Mouse (Mus musculus) thymus, adult 2 months (tissue): ENCODE results near the gene Cap2. TPM values are rescaled to one million over a fixed set of nuclear protein-coding genes. Genes with fewer than 3 reads are reported as not detected.

ENCODE experiments used
- DNase-seq: peaks from one replicate; pipeline ENCODE4 v3.0.0; 2021
- H3K27ac ChIP-seq: fragments of 200-500 bp; 2 replicates; pipeline ENCODE4 v1.5.1; 2012; ENCODE audit warnings: low read length, control low read depth; ENCODE audit not compliant: control insufficient read depth, insufficient read depth
- H3K27me3 ChIP-seq: fragments of 200-500 bp; 2 replicates; pipeline ENCODE4 v1.6.1; 2012; ENCODE audit warnings: mild to moderate bottlenecking, low read length, moderate library complexity, mixed read lengths; ENCODE audit not compliant: control insufficient read depth, insufficient read depth
- H3K36me3 ChIP-seq: fragments of 200-500 bp; 2 replicates; pipeline ENCODE4 v1.6.1; 2012; ENCODE audit warnings: mild to moderate bottlenecking, low read length, moderate library complexity; ENCODE audit not compliant: control insufficient read depth, insufficient read depth
- H3K4me1 ChIP-seq: fragments of 200-500 bp; replicated peaks from 2 replicates; pipeline ENCODE4 v1.6.1; 2012; ENCODE audit warnings: low read length; ENCODE audit not compliant: control insufficient read depth, insufficient read depth
- H3K4me3 ChIP-seq: fragments of 200-500 bp; 2 replicates; pipeline ENCODE4 v1.5.1; 2012; ENCODE audit warnings: mild to moderate bottlenecking, low read length, control low read depth, moderate library complexity; ENCODE audit not compliant: control insufficient read depth, insufficient read depth
- CTCF ChIP-seq: fragments of 200-500 bp; IDR thresholded peaks from 2 replicates; pipeline ENCODE4 v1.5.1; 2012; ENCODE audit warnings: mild to moderate bottlenecking, control low read depth, low read length, moderate library complexity, borderline replicate concordance; ENCODE audit not compliant: control insufficient read depth, poor library complexity, insufficient read depth; ENCODE audit errors: extremely low read depth
- POLR2A ChIP-seq: fragments of 200-500 bp; IDR thresholded peaks from 2 replicates; pipeline ENCODE4 v1.6.1; 2012; ENCODE audit warnings: mild to moderate bottlenecking, low read length, control low read depth, moderate library complexity; ENCODE audit not compliant: control insufficient read depth, poor library complexity, insufficient read depth; ENCODE audit errors: extremely low read depth
- WGBS: fragments of 180-500 bp; shearing (Covaris S2); methylation state at CpG from one replicate; pipeline ENCODE4 v1.1.7; 2018; 5-methylcytosine and 5-hydroxymethylcytosine counted together
- polyA plus RNA-seq: library from polyadenylated mRNA; depleted of rRNA; stranded (reverse); fragments of >200 nt; gene quantifications from 2 replicates; pipeline ENCODE4 v1.2.3, GENCODE M21; 2012

Cap2 gene
- polyA plus RNA-seq, 1 experiment = 12.9 TPM

DNA sequence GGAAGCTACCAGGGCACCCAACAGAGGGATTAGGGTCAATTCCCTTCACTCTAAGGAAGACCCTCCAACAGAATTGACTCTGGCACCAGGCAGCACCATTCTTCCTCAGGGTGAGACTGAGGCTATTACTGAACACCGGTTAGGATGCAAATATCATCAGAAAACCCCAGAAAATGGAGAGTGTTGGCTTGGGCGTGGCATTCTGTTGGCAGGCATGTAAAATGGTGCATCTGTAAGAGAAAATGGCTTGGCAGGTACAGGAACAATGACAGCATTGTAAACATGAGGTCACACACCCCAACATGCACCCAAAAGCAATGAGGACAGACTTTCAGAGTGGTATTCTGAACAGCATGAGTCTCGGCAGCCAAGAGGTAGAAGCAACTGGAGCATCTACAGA is 30.0 kb downstream of the Cap2 start:
- DNase-seq = no peak
- 94% methylated on average over 3 of the region's 3 CpGs for WGBS

DNA sequence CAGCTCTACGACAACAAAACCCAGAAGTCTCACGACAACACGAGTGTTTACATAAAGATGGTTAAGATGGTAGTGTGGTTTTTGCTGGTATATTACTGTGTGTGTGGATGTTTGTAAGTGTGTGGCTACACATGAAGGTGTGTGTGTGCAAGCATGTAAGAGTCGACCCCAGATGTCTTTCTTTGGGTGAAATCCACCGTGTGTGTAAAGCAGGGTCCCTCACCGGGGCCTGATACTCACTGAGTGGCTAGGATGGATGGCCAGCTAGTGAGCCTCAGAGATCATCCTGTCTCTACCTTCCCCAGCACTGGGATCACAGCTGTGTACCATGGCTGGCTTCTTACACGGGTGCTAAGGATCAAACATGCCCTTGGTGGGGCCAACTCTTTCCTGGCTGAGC is 30.6 kb downstream of the Cap2 start:
- H3K36me3 ChIP-seq = no peaks in the 10 kb centered on the region
- no peak for TF ChIP-seq POLR2A
- no peak for TF ChIP-seq CTCF
- WGBS = 95% methylated on average over 7 of the region's 7 CpGs
- no peaks in the 10 kb centered on the region for H3K27me3 ChIP-seq
- no peak for DNase-seq
- H3K4me1 ChIP-seq = peaks cover 5% of the 10 kb centered on the region; the same call in 1 of the 2 replicates
- no peak overlapping the region for H3K27ac ChIP-seq
- no peak overlapping the region for H3K4me3 ChIP-seq

More for the DNA sequence above, 30.0 kb downstream of the Cap2 start:
- Histone ChIP-seq H3K36me3 (no peaks in the 10 kb centered on the region), H3K27me3 (no peaks in the 10 kb centered on the region), H3K4me1 (peaks cover 5% of the 10 kb centered on the region; the same call in 1 of the 2 replicates), H3K4me3 (no peak overlapping the region), H3K27ac (no peak overlapping the region)
- TF ChIP-seq CTCF (no peak), POLR2A (no peak)

DNA sequence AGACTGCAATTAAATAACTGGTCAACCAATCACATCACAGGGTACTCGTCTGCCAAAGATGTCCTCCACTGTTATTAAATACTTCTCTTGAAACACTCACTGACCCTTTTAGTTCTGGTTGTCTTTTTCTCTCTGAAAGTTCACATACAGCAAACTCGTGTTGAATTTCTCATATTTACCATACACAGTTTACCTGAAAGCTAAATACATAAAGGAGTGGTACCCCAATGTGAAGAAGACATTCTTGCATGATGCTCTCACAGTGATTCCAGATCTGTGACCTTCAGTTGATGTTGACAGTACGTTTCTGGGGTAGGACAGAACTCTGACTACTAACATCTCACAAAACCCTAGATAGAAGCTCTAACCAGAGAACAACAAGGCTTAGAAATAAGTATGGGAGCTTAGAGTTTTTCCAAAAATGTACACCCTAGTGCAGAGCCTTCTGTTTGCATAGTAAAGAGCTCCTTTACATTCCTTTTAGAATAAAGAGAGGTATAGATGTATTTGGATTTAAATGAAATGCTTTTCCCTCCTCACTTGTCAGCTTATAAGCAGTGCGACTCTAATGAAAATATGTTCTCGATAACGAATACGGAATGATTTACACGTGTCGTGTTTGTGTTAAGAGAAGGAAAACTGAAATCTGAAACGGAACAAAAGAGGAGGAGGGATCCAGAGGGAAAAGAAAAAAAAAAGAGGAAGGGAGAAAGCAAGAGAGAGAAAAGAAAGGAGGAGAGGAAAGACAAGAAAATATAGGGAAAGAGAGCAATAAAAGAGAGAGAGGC is 31.9 kb downstream of the Cap2 start:
- H3K27ac ChIP-seq = no peak overlapping the region
- peaks cover 5% of the 10 kb centered on the region; the same call in 1 of the 2 replicates for H3K4me1 ChIP-seq
- 77% methylated on average over 10 of the region's 10 CpGs for WGBS
- no peaks in the 10 kb centered on the region for H3K27me3 ChIP-seq
- H3K4me3 ChIP-seq = no peak overlapping the region
- H3K36me3 ChIP-seq = no peaks in the 10 kb centered on the region
- DNase-seq = no peak
- TF ChIP-seq POLR2A (no peak), CTCF (no peak)

- no peak for DNase-seq
- 58% methylated on average over 11 of the region's 11 CpGs for WGBS
- Histone ChIP-seq H3K27ac (no peak overlapping the region), H3K36me3 (no peaks in the 10 kb centered on the region), H3K27me3 (no peaks in the 10 kb centered on the region), H3K4me3 (no peak overlapping the region), H3K4me1 (peaks cover 5% of the 10 kb centered on the region; the same call in 1 of the 2 replicates)
- TF ChIP-seq POLR2A (no peak), CTCF (no peak)
These were observed 32.7 kb downstream of the Cap2 start for GRCm38 (mm10) chr13:46534171-46534968.

GRCm38 (mm10) chr13:46534969-46535785 is 33.5 kb downstream of the Cap2 start:
- Histone ChIP-seq H3K4me3 (no peak overlapping the region), H3K27me3 (no peaks in the 10 kb centered on the region), H3K36me3 (no peaks in the 10 kb centered on the region), H3K27ac (no peak overlapping the region), H3K4me1 (peaks cover 5% of the 10 kb centered on the region; the same call in 1 of the 2 replicates)
- WGBS = 92% methylated on average over 5 of the region's 5 CpGs
- DNase-seq = no peak
- TF ChIP-seq CTCF (no peak), POLR2A (no peak)

GRCm38 (mm10) chr13:46539284-46539683 is 37.6 kb downstream of the Cap2 start:
- no peaks in the 10 kb centered on the region for H3K36me3 ChIP-seq
- no peak overlapping the region for H3K4me3 ChIP-seq
- 94% methylated on average over 7 of the region's 7 CpGs for WGBS
- TF ChIP-seq CTCF (no peak), POLR2A (no peak)
- no peak overlapping the region for H3K27ac ChIP-seq
- DNase-seq = no peak
- H3K27me3 ChIP-seq = no peaks in the 10 kb centered on the region
- H3K4me1 ChIP-seq = 0 out of 2 replicates have a peak, but pooled peaks cover 2% of the 10 kb centered on the region
